Mouse (Mus musculus): ENCODE data around the gene Nectin2.

Nectin2 gene

DNA sequence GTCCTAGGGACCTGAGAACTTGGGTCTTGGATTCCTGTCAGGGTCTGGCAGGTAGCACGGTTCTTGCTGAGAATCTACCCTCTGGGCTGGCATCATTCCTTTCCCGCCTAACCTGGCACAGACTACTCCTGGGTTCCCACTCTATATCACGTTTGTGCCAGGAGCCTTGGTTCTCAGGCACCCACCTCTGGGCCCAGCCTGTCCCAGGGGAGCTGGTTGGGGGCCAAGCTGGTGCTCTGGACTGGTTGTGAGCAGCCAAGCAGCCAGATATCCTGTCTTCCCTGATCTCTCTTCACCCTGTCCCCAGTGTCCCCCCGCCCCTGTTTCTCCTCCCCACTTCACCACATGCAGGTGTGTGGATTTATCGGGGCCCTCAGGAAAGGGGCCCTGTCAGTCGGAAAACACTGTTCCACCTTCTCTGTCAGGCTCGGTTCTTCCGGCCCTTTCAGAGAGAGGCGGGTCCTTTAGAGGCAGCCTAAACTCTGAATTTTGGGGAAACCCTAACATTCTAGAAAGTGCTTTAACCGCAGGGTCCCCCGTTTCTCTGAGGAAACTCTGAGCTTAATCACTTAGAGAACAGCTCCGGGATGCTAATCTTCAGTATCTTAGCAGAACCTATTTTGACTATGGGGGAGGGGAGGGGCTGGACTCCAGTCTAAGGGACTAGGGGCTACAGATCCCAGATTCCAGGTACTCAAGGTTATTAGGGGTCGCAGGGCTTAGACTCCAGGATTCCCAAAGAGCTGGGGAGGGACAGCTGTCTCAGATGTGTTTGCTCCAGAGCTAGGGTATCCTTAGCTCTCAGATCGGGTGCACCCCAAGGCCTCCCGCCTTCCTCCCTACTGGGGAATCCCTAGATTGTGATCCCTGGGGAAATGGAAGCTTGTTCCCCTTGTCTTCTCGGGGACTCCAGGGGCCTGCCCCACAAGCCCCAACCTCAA lies 19.4 kb upstream of the Nectin2 start:
- no peak for DNase-seq (ENCODE audit: low read depth, low spot score)

DNA sequence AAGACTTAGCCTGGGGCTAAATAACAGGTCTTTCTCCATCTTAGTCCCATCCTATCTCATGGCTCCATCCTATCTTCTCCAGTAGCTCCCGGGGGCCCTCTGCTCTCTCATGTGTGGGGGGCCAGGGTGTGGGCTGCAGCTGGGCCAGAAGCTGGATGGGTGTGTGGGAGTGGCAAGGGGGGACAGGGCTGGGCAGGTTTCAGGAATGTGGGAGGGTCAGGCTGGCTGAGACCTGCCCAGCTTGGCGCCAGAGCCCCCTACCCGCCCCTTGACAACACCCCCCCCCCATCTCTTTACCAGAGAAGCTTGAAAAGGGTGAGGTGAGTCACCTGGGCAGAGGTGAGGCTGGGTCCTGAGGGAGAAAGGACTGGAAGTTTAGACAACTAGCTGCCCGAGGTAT lies 18.7 kb upstream of the Nectin2 start:
- DNase-seq (ENCODE audit: low read depth, low spot score): no peak

DNA sequence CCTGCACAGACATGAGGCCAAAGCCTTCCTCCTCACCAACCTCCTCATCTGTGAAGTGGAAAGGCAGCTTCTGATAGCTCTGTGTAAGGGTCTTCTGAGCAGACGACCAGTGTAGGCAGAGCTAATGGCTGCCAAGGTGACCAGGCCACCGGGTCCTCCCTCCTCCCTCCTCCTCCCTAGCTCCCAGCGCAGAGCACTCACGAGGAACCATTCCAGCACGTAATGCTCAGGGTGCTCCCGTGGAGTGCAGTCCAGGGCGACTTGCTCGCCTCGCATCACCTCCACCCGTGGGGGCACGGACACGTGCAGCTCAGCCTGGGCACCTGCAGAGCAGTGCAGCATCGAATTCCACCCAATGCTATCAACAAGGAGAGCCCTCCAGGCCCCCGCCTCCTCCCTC lies 18.0 kb upstream of the Nectin2 start:
- DNase-seq (ENCODE audit: low read depth, low spot score): no peak

DNA sequence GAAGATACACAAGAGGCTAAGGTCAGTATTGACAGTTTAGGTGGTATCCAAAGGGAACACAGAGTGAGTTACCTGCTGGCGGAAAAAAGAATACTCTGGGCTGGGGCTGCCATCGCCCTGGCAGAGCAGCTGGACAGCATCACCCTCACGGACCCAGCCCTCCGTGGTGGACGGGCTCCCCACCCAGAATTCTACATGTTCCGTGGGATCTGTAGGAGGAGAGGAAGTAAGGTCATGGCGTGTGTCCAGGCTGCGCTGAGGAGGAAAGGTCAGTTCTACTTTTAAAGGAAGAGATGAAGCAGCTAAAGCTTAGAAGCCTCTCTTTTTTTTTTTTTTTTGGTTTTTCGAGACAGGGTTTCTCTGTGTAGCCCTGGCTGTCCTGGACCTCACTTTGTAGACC lies 14.3 kb upstream of the Nectin2 start:
- no peak for DNase-seq (ENCODE audit: low read depth, low spot score)

DNA sequence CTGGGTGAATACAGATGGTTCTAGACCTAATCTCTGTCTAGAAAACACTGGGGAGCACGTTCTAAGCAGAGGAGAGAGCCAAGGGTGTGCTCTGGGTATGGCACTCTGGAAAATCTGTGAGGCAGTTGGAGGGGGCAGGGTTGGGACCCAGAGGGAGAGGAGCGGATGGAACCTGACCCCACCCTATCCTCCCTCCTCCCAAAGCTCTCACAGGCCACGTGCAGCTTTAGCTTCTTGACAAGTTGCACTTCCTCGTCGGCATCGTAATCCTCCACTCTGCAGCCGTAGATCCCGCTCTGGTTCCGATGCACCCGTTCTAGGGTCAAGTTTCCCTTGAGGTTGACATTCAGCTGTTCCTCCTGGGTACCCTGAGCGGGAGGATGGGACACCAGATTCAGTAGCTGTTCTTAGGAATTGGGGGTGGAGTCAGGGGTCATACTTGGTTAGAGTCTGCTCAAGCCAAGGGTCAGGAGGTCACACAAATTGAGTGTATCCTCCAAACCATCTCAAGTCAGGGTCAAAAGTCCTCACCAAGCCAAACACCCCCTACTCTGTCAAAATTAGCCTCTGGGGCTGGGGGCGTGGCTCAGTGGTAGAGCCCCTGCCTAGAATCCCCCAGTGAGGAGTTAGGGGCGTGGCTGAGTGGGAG lies 13.7 kb upstream of the Nectin2 start:
- no peak for DNase-seq (ENCODE audit: low read depth, low spot score)

DNA sequence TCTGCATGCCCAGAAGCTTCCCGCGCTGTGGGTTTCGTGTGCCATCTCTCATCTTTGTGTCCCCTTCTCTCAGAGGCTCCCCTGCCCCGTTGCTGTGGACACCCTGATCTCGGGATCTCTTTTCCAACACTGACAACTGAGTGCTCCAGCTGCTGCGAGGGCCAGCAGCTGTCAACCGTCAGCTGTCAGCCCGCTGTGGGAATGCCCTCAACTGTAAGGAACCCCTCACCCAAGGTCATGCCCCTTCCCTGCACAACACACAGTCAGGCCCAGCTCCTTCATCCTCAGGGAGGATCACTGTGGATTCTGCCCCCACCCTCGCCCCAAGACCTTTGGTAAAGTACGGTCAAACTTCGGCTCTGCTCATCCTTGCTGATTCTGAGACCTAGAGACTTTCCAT lies 12.0 kb upstream of the Nectin2 start:
- no peak for DNase-seq (ENCODE audit: low read depth, low spot score)

DNA sequence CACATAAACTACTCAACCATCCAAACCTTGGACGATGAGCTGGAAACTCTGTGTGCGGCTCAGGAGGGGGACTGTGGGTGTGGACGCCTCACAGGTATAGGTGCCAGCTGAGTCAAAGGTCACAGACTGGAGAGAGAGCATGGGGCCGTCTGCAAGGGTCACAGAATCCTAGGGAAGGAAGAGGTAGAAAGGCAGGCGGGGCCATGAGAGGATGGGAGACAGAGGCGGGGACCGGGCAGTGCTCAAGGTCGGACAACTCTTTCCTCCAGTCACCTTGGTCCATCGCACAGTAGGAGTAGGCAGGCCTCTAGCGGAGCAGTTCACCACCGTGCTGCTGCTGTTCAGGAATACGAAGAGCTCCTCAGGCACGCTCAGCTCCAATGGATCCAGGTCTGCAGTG lies 9.7 kb upstream of the Nectin2 start:
- no peak for DNase-seq (ENCODE audit: low read depth, low spot score)

DNA sequence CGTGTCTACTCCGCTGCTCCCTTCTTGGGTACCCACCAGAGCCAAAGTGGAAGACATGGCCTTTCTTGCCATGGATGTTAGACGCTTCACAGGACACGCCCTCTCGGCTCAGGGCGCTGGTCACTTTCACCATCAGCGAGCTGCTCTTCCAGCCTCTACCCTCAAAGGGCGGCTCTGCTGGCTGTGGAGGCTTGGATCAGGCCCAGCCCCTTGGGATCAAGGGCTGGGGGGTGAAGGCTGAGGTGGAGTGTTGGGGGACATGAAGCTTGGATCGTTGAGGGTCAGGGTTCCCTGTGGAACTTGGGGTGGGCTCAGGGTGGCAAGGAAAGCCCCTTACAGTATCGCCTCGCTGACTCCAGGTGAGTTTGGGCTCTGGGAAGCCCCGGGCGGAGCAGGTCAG lies 8.3 kb upstream of the Nectin2 start:
- no peak for DNase-seq (ENCODE audit: low read depth, low spot score)

DNA sequence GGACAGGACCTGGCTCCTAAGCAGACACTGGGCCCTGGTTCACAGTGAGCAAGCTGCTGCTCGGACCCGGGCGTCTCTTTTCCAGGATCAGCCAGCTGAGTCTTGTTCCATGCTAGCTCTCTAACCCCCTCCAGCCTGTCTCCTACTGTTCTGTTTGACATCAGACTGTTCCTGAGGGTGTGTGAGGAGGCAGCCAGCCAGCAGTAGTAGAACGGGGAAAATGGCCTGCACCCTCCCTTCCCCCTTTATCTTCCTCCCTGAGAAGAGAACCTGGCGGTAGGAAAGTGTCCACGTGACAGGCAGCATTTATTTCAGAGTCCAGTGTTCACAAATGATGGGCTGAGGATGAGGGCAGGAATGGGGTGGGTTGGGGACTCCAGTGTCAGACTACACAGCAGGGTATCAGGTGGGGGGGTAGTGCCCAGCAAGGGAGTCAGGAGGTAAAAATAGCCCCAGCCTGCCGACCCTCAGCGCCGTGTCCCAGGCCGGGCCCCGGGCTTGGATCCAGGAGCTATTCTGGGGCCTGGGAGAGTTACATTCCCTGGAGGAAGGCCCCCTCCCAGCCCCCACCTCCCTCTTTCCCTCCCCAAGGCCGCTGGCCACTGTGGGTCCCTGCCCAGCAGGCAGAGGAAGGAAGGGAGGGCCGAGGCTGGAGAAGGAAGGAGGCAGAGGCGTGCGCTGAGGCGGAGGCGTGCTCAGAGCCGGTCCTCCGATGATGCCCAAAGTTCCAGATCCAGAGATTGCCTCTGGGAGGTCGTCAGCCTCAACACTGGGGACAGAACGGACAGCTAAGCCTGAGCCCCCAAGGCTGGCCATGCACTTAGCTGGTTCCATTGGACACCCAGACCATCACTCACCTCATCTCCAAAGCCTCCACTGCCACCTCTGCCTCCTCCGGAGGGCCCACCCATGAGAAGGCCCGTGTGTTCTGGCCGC lies 5.8 kb upstream of the Nectin2 start:
- no peak for DNase-seq (ENCODE audit: low read depth, low spot score)

DNA sequence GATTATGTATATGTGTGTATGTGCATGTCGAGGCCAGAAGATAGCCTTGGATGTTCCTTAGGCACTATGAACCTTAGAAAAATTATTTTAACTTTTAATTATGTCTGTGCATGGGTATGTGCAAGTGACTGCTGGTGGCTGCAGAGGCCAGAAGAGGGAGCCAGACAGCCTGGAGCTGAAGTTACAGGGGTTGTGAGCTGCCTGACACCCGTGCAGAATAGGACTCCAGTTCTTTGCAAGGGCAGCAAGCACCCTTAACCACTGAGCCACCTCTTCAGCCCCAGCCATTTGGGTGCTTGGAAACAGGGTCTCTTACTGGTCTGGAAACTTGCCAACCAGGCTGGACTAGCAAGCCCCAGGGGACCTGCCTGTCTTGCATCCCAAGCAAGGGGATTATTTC lies 4.7 kb upstream of the Nectin2 start:
- no peak for DNase-seq (ENCODE audit: low read depth, low spot score)

DNA sequence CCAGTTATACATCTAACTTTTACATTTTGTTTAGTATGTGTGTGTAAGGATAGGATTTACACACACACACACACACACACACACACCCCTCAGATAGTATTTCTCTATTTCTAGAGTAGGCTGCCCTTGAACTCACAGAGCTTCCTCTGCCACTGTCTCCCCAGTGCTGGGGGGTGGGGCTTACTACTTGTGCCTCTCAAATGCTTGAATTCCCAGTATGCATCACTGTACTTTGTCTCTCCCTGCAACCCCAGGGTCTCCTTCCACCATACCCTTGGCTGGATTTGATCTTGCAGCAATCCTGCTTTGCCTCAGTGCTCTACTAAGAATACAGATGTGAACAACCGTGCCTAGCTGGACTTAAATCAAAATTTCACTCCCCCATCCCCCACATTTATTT lies 3.8 kb upstream of the Nectin2 start:
- DNase-seq (ENCODE audit: low read depth, low spot score): no peak

DNA sequence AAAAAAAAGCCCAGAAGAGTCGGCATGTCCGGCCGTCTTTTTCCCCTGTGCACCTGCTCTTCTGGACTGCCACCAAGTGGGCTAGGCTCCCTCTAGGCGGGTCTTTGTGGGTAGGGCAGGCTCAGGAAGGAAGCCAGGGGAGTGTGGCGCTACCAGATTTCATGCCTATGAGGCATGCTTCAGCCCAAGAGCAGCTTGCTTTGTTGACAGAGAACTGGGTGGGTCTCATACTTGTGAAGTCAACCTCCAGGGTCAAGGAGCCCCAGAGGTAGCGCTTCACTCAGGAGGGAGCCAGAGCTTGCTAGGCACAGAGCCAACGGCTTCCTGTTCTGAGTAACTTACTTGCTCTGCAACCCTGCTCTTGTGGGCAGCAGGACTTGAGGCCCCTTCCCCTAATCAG lies 3.3 kb upstream of the Nectin2 start:
- no peak for DNase-seq (ENCODE audit: low read depth, low spot score)

DNA sequence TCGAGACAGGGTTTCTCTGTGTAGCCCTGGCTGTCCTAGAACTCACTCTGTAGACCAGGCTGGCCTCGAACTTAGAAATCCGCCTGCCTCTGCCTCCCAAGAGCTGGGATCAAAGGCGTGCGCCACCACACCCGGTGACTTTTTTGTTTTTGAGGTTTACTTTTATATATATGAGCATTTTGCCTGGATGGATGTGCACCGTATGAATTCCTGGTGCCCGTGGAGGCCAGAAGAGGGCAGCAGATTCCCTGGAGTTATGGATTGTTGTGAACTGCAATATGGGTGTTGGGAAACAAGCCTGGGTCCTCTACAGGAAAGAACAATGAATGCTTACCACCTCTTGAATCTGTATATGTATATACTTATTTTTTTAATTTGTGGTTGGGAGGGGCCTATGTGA lies 2.4 kb upstream of the Nectin2 start:
- no peak for DNase-seq (ENCODE audit: low read depth, low spot score)

DNA sequence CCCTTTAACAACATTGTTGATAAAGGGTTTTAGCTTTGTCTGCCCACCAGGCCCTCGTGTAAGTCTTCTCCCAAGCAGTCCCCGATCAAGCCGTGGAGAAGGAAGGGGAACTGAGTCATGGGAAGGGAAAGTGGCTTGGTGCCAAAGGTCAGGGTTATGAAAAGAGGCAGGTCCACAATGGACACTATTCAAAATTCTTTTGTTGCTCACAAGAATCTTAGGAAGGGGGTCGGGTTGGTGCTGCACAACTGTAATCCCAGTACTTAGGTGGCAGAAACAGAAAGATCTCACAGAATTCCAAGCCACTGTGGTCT lies 744 bp upstream of the Nectin2 start:
- DNase-seq (ENCODE audit: low read depth, low spot score): no peak

DNA sequence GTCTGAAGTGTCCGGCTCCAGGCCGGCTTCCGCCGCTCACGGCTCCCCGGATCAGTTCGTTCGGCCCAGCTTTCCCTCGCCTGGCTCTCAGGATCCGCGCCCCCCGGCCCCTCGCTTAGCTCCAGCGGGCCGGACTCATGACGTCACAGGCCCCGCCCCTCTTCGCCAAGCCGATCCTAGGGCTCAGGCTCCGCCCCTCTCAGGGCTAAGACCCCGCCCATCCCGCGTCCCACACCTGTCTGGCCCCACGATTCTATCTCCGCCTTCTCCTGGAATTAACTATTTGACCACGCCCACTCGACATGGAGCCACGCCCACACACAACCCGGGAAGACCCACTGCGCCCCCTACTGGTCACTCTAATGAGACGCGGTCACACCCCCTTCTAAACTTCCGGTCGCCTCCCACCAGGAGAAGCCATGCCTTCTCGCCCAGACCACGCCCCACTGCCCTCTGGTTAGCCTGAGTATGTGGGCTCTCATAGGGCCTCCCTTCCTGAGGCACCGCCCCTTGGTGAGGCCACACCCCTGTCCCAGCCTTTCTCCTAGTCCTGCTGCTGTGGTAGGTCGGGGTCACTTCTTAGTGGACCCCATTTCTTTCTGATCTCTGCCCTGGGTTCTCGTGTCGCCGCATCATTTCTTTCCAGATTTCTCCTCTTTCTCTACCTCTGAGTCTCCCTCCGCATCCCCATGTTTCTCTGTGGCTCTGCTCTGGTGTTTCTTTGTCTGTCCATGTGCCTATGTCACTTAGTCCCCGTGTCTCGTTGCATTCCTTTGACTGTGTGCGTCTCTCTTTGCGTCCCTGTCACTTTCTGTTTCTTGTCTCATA lies 680 bp downstream of the Nectin2 start:
- peak; percentile 80 for DNase-seq (ENCODE audit: low read depth, low spot score)

DNA sequence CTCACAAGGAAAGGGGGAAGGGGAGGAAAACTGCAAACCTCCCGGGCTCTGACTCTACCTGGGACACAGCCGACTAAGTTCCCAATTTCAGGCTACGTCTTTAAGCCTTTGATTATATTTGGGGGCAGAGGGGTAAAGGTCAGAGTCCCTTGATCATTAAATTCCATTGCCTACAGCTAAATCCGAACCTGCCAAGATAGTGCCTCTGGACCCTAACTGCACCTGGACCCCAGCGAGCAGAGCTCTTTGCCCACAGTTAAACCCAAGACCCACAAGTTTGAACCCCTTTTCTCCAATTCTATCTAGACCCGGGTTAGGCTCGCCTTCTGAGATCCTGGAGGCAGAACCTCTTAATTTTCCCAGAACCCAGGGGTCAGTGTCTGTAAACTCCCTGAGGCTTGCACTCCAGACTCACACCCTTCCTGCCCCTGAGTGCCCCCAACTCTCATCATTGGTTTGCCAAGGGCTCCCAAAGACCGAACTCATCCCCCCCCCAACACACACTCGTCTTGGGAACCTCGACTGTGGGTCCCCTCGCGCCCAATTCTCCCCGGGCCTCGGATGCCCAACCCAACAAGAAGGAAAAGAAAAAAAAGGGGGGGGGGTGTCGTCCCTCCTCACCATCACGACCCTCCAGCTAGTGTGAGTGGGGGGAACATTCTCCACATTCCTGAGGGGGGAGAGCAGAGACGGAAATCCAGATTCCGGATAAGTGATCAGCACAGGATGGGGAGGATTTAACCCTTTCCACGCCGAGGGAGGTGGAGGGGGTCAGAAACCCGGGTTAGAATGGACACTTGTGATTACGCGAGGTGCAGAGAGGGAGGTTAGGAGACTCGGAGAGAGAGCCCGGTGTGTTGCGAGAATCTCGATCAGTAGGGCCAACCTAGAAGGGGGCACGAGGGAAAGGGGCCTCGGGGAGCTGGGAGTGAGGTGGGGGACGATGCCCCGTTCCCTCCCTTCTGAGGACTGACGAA lies 1.8 kb downstream of the Nectin2 start:
- DNase-seq (ENCODE audit: low read depth, low spot score): no peak

DNA sequence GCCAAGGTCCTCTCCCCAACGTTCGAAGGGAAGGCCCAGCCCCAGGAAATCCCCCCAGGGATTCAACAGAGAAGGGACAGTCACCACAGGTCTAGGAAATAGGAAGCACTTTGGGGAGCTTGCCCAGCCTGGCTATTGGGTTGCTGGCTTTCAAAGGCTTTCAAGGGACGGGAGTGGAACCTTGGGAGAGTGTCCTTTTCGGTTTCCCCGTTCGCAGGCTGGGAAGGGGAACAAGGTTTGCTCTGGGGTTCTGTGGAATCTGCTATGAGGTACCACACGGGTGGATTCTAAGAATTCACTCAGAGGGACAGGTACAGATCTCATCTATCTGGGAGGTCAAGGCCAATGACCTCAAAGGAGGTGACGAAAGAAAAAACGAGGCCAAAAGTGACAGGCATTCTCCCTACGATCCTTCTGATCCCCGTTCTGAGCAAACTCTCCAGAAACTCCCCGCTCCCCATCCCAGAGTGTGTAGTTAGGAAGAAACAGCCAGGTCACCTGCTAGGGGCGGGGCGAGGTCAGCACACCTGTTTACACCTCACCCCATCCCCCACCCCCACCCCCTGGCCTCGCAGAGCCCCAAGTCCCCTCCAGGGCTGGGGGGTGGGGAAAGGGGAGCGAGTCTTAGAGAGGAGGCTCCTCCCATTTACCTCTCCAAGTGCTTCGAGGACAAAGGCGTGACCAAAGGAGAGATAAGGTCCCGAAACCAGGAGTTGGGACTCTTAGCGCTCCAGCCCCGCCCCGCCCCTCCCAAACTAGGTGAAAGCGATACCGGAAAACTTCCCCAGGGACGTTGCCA lies 2.7 kb downstream of the Nectin2 start:
- DNase-seq (ENCODE audit: low read depth, low spot score): peak; percentile 10

DNA sequence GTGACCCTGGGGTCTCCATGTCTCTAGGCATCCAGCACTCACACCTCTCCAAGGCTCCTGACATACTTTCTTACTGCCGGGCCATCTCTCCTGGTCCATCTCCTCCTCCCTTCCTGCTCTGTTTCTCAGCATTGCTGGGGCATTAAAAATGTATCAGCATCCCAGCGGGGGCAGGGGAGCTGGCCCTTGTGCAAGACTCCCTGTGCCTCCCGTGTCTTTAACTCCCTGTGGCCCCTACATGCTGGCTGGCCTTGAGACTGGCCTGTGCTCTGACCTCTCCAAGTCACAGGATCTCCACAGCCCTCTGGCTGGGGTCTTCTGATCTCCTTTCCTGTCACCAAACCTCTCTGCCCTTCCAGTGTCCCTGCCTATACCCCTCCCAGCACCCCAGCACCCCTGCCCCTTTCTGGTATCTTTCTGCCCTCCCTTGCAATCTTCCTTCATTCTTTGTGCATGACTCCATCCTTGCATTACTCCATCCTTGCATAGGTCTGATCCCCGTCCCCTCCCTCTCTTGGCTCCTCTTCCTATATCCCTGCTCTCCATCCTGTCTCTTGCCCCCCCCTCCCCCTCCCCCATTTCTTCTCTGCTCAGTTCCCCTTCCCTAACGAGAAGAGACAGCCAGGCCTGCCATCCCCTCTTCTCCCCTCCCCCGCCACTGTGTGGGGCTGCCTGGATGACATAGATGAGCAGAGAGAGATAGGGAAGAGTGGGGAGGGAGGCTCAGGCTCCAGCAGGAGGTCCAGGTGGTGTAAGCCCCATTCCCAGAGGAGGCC lies 3.7 kb downstream of the Nectin2 start:
- DNase-seq (ENCODE audit: low read depth, low spot score): no peak

DNA sequence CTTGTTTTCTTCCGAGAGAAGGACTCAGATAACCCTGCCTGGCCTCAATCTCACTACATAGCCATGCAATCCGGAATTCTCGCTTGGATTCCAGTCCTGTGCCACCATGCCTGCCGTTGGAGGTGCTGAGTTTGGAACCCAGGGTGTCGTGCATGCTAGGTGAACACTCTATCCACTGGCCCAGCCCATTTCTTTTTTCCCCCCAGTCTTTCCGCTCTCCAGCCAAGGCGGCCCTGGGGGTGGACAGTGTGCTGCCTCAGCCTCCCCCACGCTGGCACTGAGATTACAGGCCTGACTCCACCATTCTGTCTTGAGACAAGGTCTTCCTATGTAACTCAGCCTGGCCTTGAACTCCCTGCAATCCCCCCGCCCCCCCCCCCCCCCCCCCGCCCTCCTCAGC lies 4.3 kb downstream of the Nectin2 start:
- DNase-seq (ENCODE audit: low read depth, low spot score): no peak

Data from CD4-positive helper T cell, adult 2 months (primary cell).